Mouse (Mus musculus): ENCODE results near the gene Sema7a.
A peak's percentile ranks its signal among the peaks of the same experiment; 100 is the strongest.

Gene Sema7a

GRCm38 (mm10) chr9:57940349-57940794 is 460 bp downstream of the Sema7a start:
- DNase-seq = peak; percentile 72

- peak; percentile 68 for DNase-seq
Measured at GRCm38 (mm10) chr9:57940861-57941638, 1.1 kb downstream of the Sema7a start.

GRCm38 (mm10) chr9:57942039-57942438 is 2.1 kb downstream of the Sema7a start:
- DNase-seq = peak; percentile 25

GRCm38 (mm10) chr9:57943067-57943466 is 3.2 kb downstream of the Sema7a start:
- DNase-seq = peak; percentile 38

GRCm38 (mm10) chr9:57944572-57944971 is 4.7 kb downstream of the Sema7a start:
- peak; percentile 94 for DNase-seq

GRCm38 (mm10) chr9:57945771-57946616 is 6.1 kb downstream of the Sema7a start:
- DNase-seq = no peak

GRCm38 (mm10) chr9:57947381-57948030 is 7.6 kb downstream of the Sema7a start:
- DNase-seq = no peak

- DNase-seq = no peak
Measured at GRCm38 (mm10) chr9:57948333-57948931, 8.5 kb downstream of the Sema7a start.

GRCm38 (mm10) chr9:57949102-57949704 is 9.3 kb downstream of the Sema7a start:
- no peak for DNase-seq

- DNase-seq = no peak
Measured at GRCm38 (mm10) chr9:57949879-57950278, 10.0 kb downstream of the Sema7a start.

GRCm38 (mm10) chr9:57950519-57950918 is 10.6 kb downstream of the Sema7a start:
- no peak for DNase-seq

- no peak for DNase-seq
Measured at GRCm38 (mm10) chr9:57951993-57952392, 12.1 kb downstream of the Sema7a start.

- no peak for DNase-seq
Measured at GRCm38 (mm10) chr9:57954962-57955744, 15.2 kb downstream of the Sema7a start.

GRCm38 (mm10) chr9:57955764-57956163 is 15.9 kb downstream of the Sema7a start:
- DNase-seq = no peak

GRCm38 (mm10) chr9:57956196-57956837 is 16.4 kb downstream of the Sema7a start:
- peak; percentile 53 for DNase-seq

GRCm38 (mm10) chr9:57956838-57957236 is 16.9 kb downstream of the Sema7a start:
- peak; percentile 64 for DNase-seq

GRCm38 (mm10) chr9:57958615-57959014 is 18.7 kb downstream of the Sema7a start:
- no peak for DNase-seq

- DNase-seq = no peak
Measured at GRCm38 (mm10) chr9:57959399-57959798, 19.5 kb downstream of the Sema7a start.

GRCm38 (mm10) chr9:57959886-57960866 is 20.3 kb downstream of the Sema7a start:
- DNase-seq = no peak

GRCm38 (mm10) chr9:57961226-57961625 is 21.3 kb downstream of the Sema7a start:
- no peak for DNase-seq

Measured in thymus, postnatal 4 days (tissue).